Mouse (Mus musculus) bone marrow macrophage, adult 2 months (primary cell): ENCODE data around the gene Peli1.

Experiments
- CTCF ChIP-seq: IDR thresholded peaks from 2 replicates; pipeline ENCODE4 v1.5.1; 2012; ENCODE audit warnings: low read depth, mild to moderate bottlenecking, low read length, moderate library complexity
- POLR2A ChIP-seq: IDR thresholded peaks from 2 replicates; pipeline ENCODE4 v1.6.1; 2012; ENCODE audit warnings: mild to moderate bottlenecking, low read depth, low read length, borderline replicate concordance

DNA sequence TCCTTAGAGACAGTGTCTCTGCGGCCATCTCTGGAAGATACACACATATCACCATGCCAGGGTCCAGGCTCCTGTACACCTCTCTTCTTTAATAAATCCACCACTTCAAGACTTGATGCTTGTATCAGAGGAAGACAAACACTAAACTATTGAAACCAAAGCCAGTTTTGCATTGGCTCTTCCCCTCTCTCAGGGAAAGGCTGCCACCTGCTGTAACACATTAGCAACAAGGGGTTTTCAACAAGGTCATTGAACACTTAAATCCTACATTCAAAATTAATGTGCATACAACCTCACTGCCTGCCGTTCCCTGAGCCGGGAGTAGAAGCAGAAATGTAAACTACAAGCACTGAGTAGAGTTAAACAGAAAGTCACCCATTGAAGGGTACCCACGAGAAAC, 87.3 kb downstream of the Peli1 start:
- TF ChIP-seq POLR2A (no peak), CTCF (no peak)
